Mouse (Mus musculus) brain, adult 2 months (tissue): Measurements from ENCODE around the gene Csrp2.

Experiments
- DNase-seq: peaks from one replicate; pipeline ENCODE4 v3.0.0; 2011; ENCODE audit warnings: low read depth, low spot score

Csrp2 gene

DNA sequence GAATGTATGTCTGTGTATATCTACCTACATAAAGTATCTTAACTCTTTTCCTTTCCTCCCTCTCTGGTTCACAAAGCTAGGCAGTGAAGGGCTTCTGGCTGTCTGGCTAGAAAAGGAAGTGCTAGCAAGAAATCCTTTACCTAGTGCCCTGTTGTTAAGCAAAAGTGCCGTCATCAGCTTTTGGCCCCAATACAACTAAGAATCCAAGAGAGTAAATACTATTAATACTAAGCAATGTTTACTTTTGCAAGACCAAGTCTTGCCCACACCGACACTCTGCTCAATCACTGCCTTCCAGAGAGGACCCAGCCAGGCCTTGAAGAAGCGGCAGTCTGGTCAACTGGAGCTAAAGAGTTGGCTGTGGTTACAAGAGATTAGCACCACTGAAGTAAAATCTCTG lies 51.5 kb downstream of the Csrp2 start:
- no peak for DNase-seq

DNA sequence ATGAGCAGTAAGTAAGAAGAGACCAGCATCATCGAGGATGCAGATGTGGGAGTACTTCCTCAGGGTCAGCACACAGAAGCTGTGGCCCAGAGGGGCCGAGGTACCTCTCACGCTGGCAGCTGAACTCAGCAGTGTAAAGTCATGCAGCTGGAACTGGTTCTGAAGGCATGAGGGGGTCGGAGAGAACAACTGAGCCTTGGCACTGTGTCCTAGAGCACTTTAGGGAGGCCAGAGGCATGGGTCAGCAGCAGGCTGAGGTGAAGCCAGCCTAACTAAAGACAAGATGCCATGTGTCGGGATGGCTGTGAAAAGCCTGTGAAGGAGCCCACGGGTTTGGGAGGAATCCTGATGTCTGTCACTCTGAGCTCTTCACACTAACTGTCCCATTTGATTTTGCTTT lies 51.9 kb downstream of the Csrp2 start:
- DNase-seq, result no peak

GRCm38 (mm10) chr10:110971998-110972397 lies 52.4 kb downstream of the Csrp2 start:
- DNase-seq, result no peak

- peak; percentile 87 for DNase-seq
These were observed 54.9 kb downstream of the Csrp2 start for GRCm38 (mm10) chr10:110974463-110974862.

- DNase-seq, result no peak
These were observed 55.3 kb downstream of the Csrp2 start for GRCm38 (mm10) chr10:110974885-110975284.

DNA sequence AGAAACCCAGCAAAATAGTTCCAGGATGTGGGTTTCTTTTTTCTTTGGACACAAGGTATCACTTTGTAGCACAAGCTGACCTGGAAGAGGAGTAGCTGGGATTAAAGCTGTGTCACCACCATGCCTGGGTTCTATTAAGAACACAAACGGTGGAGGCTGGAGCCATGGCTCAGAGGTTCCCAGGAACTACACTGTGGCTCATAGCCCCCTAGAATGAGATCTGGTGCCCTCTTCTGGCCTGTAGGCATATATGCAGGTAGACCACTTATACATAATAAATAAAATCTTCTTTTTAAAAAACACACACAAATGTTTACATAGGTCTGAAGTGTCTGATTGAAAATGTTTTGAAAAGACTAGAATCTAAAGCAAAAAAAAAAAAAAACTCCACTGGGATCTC lies 56.5 kb downstream of the Csrp2 start:
- peak; percentile 78 for DNase-seq

GRCm38 (mm10) chr10:110977379-110977778 lies 57.8 kb downstream of the Csrp2 start:
- DNase-seq, result no peak

- no peak for DNase-seq
These were observed 59.8 kb downstream of the Csrp2 start for GRCm38 (mm10) chr10:110979431-110979830.

- DNase-seq, result no peak
These were observed 60.9 kb downstream of the Csrp2 start for GRCm38 (mm10) chr10:110980441-110980840.

GRCm38 (mm10) chr10:110982771-110983170 lies 63.2 kb downstream of the Csrp2 start:
- DNase-seq, result no peak

DNA sequence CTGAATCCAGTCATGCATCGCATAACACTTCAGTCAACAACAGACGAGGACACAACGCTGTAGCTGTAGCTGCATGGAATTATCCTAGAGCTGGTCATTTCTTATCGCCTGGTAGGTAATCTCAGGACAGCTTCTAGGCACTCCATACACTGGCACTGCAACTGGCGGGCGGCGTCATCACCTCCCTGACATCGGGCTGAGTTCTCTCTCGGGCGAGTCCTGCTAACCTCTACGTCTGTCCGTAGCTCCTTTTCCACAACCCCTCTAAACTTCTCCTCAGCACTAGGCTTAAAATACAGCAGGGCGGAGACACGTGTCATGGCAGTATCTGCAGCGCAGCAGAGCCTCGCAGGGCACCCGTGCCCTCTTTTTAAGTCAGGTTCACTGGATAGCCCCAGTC lies 67.1 kb downstream of the Csrp2 start:
- no peak for DNase-seq
